Mouse (Mus musculus): ENCODE data around the gene Zfp867. TPM values are rescaled to one million over a fixed set of nuclear protein-coding genes. Genes with fewer than 3 reads are reported as not detected.

Zfp867 gene
- polyA plus RNA-seq, 1 experiment from 2014 or later: 8.8 TPM

- H3K9me3 ChIP-seq (ENCODE audit: control insufficient read depth, low read length): no peaks in the 10 kb centered on the region
- H3K36me3 ChIP-seq (ENCODE audit: control insufficient read depth, insufficient read depth, low read length): peaks cover 69% of the 10 kb centered on the region
- no peak overlapping the region for H3K4me3 ChIP-seq (ENCODE audit: low read depth, low read length)
- no peak for ATAC-seq (ENCODE audit: low read depth)
- H3K4me2 ChIP-seq (ENCODE audit: low read depth, low read length): no peak overlapping the region
- DNase-seq (ENCODE audit: low spot score): no peak
- peaks cover 26% of the 10 kb centered on the region for H3K4me1 ChIP-seq (ENCODE audit: control insufficient read depth, insufficient read depth, low read length)
- WGBS: 49% methylated on average over 5 of the region's 5 CpGs
- H3K27me3 ChIP-seq (replicated peaks; ENCODE audit: control insufficient read depth, insufficient read depth, low read length): no peaks in the 10 kb centered on the region
- peak overlapping the region; percentile 14; the same call in 1 of the 2 replicates for H3K9ac ChIP-seq (ENCODE audit: low read depth, low read length)
- peak overlapping the region; percentile 35 for H3K27ac ChIP-seq (replicated peaks; ENCODE audit: low read depth, low read length)
Measured at GRCm38 (mm10) chr11:59423010-59423588, 49.2 kb downstream of the Zfp867 start.

DNA sequence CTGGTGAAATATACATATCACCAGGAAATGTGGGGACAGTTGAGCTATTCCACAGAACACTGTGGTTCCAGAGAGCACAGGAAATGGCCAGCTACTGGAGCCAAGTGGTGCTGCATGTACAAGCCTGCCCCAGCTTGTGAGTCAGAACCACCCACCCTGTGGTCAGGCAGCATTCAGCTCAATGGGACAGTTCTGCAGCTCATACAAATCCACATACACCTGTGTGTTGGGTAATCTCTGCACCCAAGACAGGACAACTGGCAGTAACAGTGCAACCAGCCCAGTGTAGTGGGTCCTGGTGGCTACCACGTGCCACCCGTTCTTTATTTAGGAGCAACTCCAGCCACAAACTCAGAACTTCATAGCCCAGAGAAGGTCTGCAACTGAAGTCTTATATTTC lies 50.3 kb downstream of the Zfp867 start:
- Histone ChIP-seq H3K36me3 (ENCODE audit: control insufficient read depth, insufficient read depth, low read length) (peaks cover 64% of the 10 kb centered on the region), H3K27me3 (replicated peaks; ENCODE audit: control insufficient read depth, insufficient read depth, low read length) (no peaks in the 10 kb centered on the region), H3K9me3 (ENCODE audit: control insufficient read depth, low read length) (no peaks in the 10 kb centered on the region), H3K4me1 (ENCODE audit: control insufficient read depth, insufficient read depth, low read length) (peaks cover 29% of the 10 kb centered on the region), H3K27ac (replicated peaks; ENCODE audit: low read depth, low read length) (0 out of 2 replicates have a peak overlapping the region, but pooled peaks have one; percentile 21), H3K9ac (ENCODE audit: low read depth, low read length) (no peak overlapping the region), H3K4me2 (ENCODE audit: low read depth, low read length) (no peak overlapping the region), H3K4me3 (ENCODE audit: low read depth, low read length) (no peak overlapping the region)
- ATAC-seq (ENCODE audit: low read depth) (no peak), DNase-seq (ENCODE audit: low spot score) (no peak)
- 96% methylated on average over 2 of the region's 2 CpGs for WGBS

- Histone ChIP-seq H3K4me3 (ENCODE audit: low read depth, low read length) (no peak overlapping the region), H3K9me3 (ENCODE audit: control insufficient read depth, low read length) (no peaks in the 10 kb centered on the region), H3K4me2 (ENCODE audit: low read depth, low read length) (no peak overlapping the region), H3K27me3 (replicated peaks; ENCODE audit: control insufficient read depth, insufficient read depth, low read length) (no peaks in the 10 kb centered on the region), H3K4me1 (ENCODE audit: control insufficient read depth, insufficient read depth, low read length) (peaks cover 29% of the 10 kb centered on the region), H3K36me3 (ENCODE audit: control insufficient read depth, insufficient read depth, low read length) (peaks cover 59% of the 10 kb centered on the region), H3K27ac (replicated peaks; ENCODE audit: low read depth, low read length) (no peak overlapping the region), H3K9ac (ENCODE audit: low read depth, low read length) (no peak overlapping the region)
- WGBS: 87% methylated on average over 8 of the region's 8 CpGs
- ATAC-seq (ENCODE audit: low read depth) (no peak), DNase-seq (ENCODE audit: low spot score) (no peak)
Measured at GRCm38 (mm10) chr11:59421436-59421835, 50.8 kb downstream of the Zfp867 start.

DNA sequence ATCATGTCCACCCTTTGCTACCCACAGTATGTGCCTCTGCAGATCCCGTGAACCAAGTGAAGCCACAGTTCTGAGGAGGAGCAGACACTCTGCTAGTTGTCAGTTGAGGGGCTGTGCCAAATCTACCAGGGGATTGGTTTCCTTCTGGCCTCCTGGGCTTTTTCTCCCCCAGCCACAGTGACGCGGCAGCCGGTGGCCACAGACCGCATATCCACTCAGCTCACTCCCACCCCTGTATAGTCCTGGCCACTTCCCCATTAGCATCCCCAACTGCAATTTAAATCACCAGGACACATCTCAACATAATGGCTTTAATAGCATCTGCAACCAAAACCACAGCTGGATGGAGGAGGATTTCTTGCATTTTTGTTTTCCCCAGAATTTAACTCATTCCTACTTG lies 53.6 kb downstream of the Zfp867 start:
- Histone ChIP-seq H3K27ac (replicated peaks; ENCODE audit: low read depth, low read length) (peak overlapping the region; percentile 75), H3K9ac (ENCODE audit: low read depth, low read length) (no peak overlapping the region), H3K27me3 (replicated peaks; ENCODE audit: control insufficient read depth, insufficient read depth, low read length) (no peaks in the 10 kb centered on the region), H3K4me3 (ENCODE audit: low read depth, low read length) (no peak overlapping the region), H3K4me1 (ENCODE audit: control insufficient read depth, insufficient read depth, low read length) (peaks cover 34% of the 10 kb centered on the region), H3K36me3 (ENCODE audit: control insufficient read depth, insufficient read depth, low read length) (peaks cover 53% of the 10 kb centered on the region), H3K4me2 (ENCODE audit: low read depth, low read length) (peak overlapping the region; percentile 5; the same call in 1 of the 2 replicates), H3K9me3 (ENCODE audit: control insufficient read depth, low read length) (no peaks in the 10 kb centered on the region)
- ATAC-seq (ENCODE audit: low read depth) (peak; percentile 77), DNase-seq (ENCODE audit: low spot score) (peak; percentile 83)
- 58% methylated on average over 5 of the region's 5 CpGs for WGBS

DNA sequence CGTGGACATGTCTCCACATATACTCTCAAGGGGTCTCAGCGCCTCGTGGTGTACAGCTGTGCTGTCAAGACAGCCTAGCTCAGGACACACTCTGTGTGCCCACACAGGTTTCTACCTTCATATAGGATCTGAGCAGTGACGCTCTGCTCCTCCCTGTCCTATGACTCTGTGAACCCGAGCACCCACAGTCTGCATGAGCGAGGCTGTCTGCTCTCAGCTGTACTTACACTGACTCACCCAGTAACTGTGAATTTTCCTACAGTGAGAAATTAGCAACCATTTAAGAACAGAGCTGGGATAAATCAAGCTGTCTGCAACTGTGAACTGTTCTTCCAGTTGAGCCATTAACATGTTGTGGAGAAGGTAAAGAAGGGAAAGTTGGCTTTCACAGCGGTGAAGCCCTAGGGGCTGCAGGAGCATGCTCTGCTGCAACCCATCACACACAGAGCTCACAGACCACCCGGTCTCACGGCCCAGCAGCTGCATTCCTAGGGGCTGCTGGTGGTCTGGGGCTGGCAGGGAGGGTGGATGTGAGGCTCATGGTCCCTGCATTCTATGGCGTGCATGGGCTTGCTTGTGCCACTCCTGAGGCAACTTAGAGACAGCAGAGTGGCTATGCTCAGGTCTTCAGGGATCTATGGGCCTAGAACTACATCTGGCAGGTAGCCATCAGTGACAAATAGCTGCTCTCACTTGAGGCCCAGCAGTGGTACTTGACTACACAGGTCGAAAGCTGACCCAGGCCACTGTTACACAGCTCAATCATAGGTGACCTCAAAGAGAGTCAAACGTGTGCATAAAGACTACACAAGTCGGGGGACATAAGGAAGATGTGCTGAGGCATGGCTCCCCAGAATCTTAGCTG lies 59.0 kb downstream of the Zfp867 start:
- peaks cover 34% of the 10 kb centered on the region for H3K36me3 ChIP-seq (ENCODE audit: control insufficient read depth, insufficient read depth, low read length)
- peaks cover 43% of the 10 kb centered on the region for H3K4me1 ChIP-seq (ENCODE audit: control insufficient read depth, insufficient read depth, low read length)
- H3K27me3 ChIP-seq (replicated peaks; ENCODE audit: control insufficient read depth, insufficient read depth, low read length): no peaks in the 10 kb centered on the region
- WGBS: 60% methylated on average over 13 of the region's 13 CpGs
- peak overlapping the region; percentile 74 for H3K27ac ChIP-seq (replicated peaks; ENCODE audit: low read depth, low read length)
- H3K4me2 ChIP-seq (ENCODE audit: low read depth, low read length): no peak overlapping the region
- no peaks in the 10 kb centered on the region for H3K9me3 ChIP-seq (ENCODE audit: control insufficient read depth, low read length)
- ATAC-seq (ENCODE audit: low read depth) (peak; percentile 61), DNase-seq (ENCODE audit: low spot score) (peak; percentile 40)
- H3K9ac ChIP-seq (ENCODE audit: low read depth, low read length): no peak overlapping the region
- no peak overlapping the region for H3K4me3 ChIP-seq (ENCODE audit: low read depth, low read length)

- peak overlapping the region; percentile 42 for H3K27ac ChIP-seq (replicated peaks; ENCODE audit: low read depth, low read length)
- H3K4me1 ChIP-seq (ENCODE audit: control insufficient read depth, insufficient read depth, low read length): peaks cover 40% of the 10 kb centered on the region
- H3K9me3 ChIP-seq (ENCODE audit: control insufficient read depth, low read length): no peaks in the 10 kb centered on the region
- 39% methylated on average over 6 of the region's 6 CpGs for WGBS
- H3K4me2 ChIP-seq (ENCODE audit: low read depth, low read length): no peak overlapping the region
- ATAC-seq (ENCODE audit: low read depth): no peak
- DNase-seq (ENCODE audit: low spot score): peak; percentile 46
- no peak overlapping the region for H3K4me3 ChIP-seq (ENCODE audit: low read depth, low read length)
- no peaks in the 10 kb centered on the region for H3K27me3 ChIP-seq (replicated peaks; ENCODE audit: control insufficient read depth, insufficient read depth, low read length)
- peaks cover 37% of the 10 kb centered on the region for H3K36me3 ChIP-seq (ENCODE audit: control insufficient read depth, insufficient read depth, low read length)
- no peak overlapping the region for H3K9ac ChIP-seq (ENCODE audit: low read depth, low read length)
Measured at GRCm38 (mm10) chr11:59412058-59412457, 60.2 kb downstream of the Zfp867 start.

Other genes with a start within 250 kb of the Zfp867 start
- gene Arf1, start 244.2 kb downstream of the Zfp867 start, polyA plus RNA-seq (2014; fragmentation: Nextera tagmentation; extraction: Ambion mirVana): 665 and 687 TPM in 2 replicates
- 0.77 and 0.78 TPM in 2 replicates for gene Wnt3a, start 181.7 kb downstream of the Zfp867 start, polyA plus RNA-seq (2014; fragmentation: Nextera tagmentation; extraction: Ambion mirVana)
- gene Wnt9a, start 165.5 kb downstream of the Zfp867 start, polyA plus RNA-seq (2014; fragmentation: Nextera tagmentation; extraction: Ambion mirVana): 4.8 and 5.8 TPM in 2 replicates
- not detected in 2 replicates for gene Prss38, start 96.8 kb downstream of the Zfp867 start, polyA plus RNA-seq (2014; fragmentation: Nextera tagmentation; extraction: Ambion mirVana)
- gene Jmjd4, start 22.4 kb downstream of the Zfp867 start, polyA plus RNA-seq (2014; fragmentation: Nextera tagmentation; extraction: Ambion mirVana): 9.7 and 11.1 TPM in 2 replicates
- gene Snap47, start 21.3 kb downstream of the Zfp867 start, polyA plus RNA-seq (2014; fragmentation: Nextera tagmentation; extraction: Ambion mirVana): 124 and 142 TPM in 2 replicates
- 17.1 and 19.7 TPM in 2 replicates for gene Zkscan17, start 54.3 kb upstream of the Zfp867 start, polyA plus RNA-seq (2014; fragmentation: Nextera tagmentation; extraction: Ambion mirVana)
- 0.29 and 0.45 TPM in 2 replicates for gene Nlrp3, start 69.1 kb upstream of the Zfp867 start, polyA plus RNA-seq (2014; fragmentation: Nextera tagmentation; extraction: Ambion mirVana)
- gene Olfr222, start 103.8 kb upstream of the Zfp867 start, polyA plus RNA-seq (2014; fragmentation: Nextera tagmentation; extraction: Ambion mirVana): 0.11 TPM in 1 of 2 replicates, not detected in the other
- 0.12 TPM in 1 of 2 replicates, not detected in the other for gene Olfr223, start 120.8 kb upstream of the Zfp867 start, polyA plus RNA-seq (2014; fragmentation: Nextera tagmentation; extraction: Ambion mirVana)
- gene Mprip, start 188.8 kb upstream of the Zfp867 start, polyA plus RNA-seq (2014; fragmentation: Nextera tagmentation; extraction: Ambion mirVana): 75.0 and 80.4 TPM in 2 replicates